Mouse (Mus musculus) myocyte (in vitro differentiated cells): Measurements from ENCODE around the gene Gad1.

ENCODE experiments used
- E2F4 ChIP-seq: IDR thresholded peaks from one replicate; pipeline ENCODE4 v1.6.1; 2011; ENCODE audit warnings: mild to moderate bottlenecking, control low read depth, moderate library complexity; ENCODE audit not compliant: insufficient read depth
- POLR2A ChIP-seq: IDR thresholded peaks from one replicate; pipeline ENCODE4 v1.6.1; 2011; ENCODE audit warnings: low read depth, mild to moderate bottlenecking, control low read depth, moderate library complexity; ENCODE audit not compliant: insufficient read length
- REST ChIP-seq: IDR thresholded peaks from one replicate; pipeline ENCODE4 v1.6.1; 2011; ENCODE audit warnings: mild to moderate bottlenecking, control low read depth, moderate library complexity; ENCODE audit not compliant: insufficient read depth, insufficient read length

- TF ChIP-seq E2F4 (no peak), POLR2A (no peak), REST (no peak)
These were observed 90.2 kb downstream of the Gad1 start for GRCm38 (mm10) chr2:70642971-70643565.
